Mouse (Mus musculus): ENCODE results near the gene Defb35. TPM values are rescaled to one million over a fixed set of nuclear protein-coding genes. Genes with fewer than 3 reads are reported as not detected.
"Not testable (repeated sequence)": the region's sequence is repeated elsewhere in the genome, so short reads cannot be mapped to it uniquely, and the experiment has no call there.

The Defb35 gene
- not detected in 2 replicates for polyA plus RNA-seq (2016; fragmentation: Nextera tagmentation; extraction: Ambion mirVana)

- WGBS: 74% methylated on average over 4 of the region's 4 CpGs
Observed at GRCm38 (mm10) chr8:21938052-21938451, at the start of gene Defb35. Gene Defb35, plus strand, starts transcription at chr8:21938352.

GRCm38 (mm10) chr8:21906290-21906689 is 31.9 kb upstream of the Defb35 start, which contains the start of gene Defb11:
Gene Defb11, minus strand, starts transcription at chr8:21906412.
- not testable (repeated sequence) for H3K4me2 ChIP-seq; H3K36me3 ChIP-seq; H3K27ac ChIP-seq (ENCODE audit: poor library complexity, severe bottlenecking); H3K9me3 ChIP-seq (replicated peaks); H3K27me3 ChIP-seq (replicated peaks); H3K4me1 ChIP-seq (replicated peaks); ATAC-seq (ENCODE audit: insufficient number of reproducible peaks, low FRiP score); H3K4me3 ChIP-seq; H3K9ac ChIP-seq

More at GRCm38 (mm10) chr8:21938052-21938451, at the start of gene Defb35:
- ATAC-seq (ENCODE audit: insufficient number of reproducible peaks, low FRiP score); H3K4me1 ChIP-seq (replicated peaks); H3K27ac ChIP-seq (ENCODE audit: poor library complexity, severe bottlenecking); H3K27me3 ChIP-seq (replicated peaks); H3K4me2 ChIP-seq; H3K4me3 ChIP-seq; H3K9ac ChIP-seq; H3K9me3 ChIP-seq (replicated peaks); H3K36me3 ChIP-seq: not testable (repeated sequence)

- H3K9me3 ChIP-seq (replicated peaks): no peaks in the 10 kb centered on the region
- H3K27me3 ChIP-seq (replicated peaks): no peaks in the 10 kb centered on the region
- WGBS: 7% methylated on average over 1 of the region's 1 CpGs
- no peak overlapping the region for H3K4me3 ChIP-seq
- no peak overlapping the region for H3K27ac ChIP-seq (ENCODE audit: poor library complexity, severe bottlenecking)
- H3K9ac ChIP-seq: no peak overlapping the region
- no peaks in the 10 kb centered on the region for H3K36me3 ChIP-seq
- H3K4me1 ChIP-seq (replicated peaks): no peaks in the 10 kb centered on the region
- H3K4me2 ChIP-seq: no peak overlapping the region
- ATAC-seq (ENCODE audit: insufficient number of reproducible peaks, low FRiP score): no peak
Observed at GRCm38 (mm10) chr8:21911931-21912330, 26.2 kb upstream of the Defb35 start.

GRCm38 (mm10) chr8:21912554-21912953 is 25.6 kb upstream of the Defb35 start:
- no peak overlapping the region for H3K27ac ChIP-seq (ENCODE audit: poor library complexity, severe bottlenecking)
- H3K27me3 ChIP-seq (replicated peaks): no peaks in the 10 kb centered on the region
- no peaks in the 10 kb centered on the region for H3K36me3 ChIP-seq
- H3K4me1 ChIP-seq (replicated peaks): no peaks in the 10 kb centered on the region
- H3K9ac ChIP-seq: no peak overlapping the region
- H3K9me3 ChIP-seq (replicated peaks): no peaks in the 10 kb centered on the region
- no peak overlapping the region for H3K4me2 ChIP-seq
- ATAC-seq (ENCODE audit: insufficient number of reproducible peaks, low FRiP score): no peak
- 30% methylated on average over 2 of the region's 2 CpGs for WGBS
- H3K4me3 ChIP-seq: no peak overlapping the region

- Histone ChIP-seq H3K36me3 (no peaks in the 10 kb centered on the region), H3K4me1 (replicated peaks) (no peaks in the 10 kb centered on the region), H3K9ac (no peak overlapping the region), H3K27me3 (replicated peaks) (no peaks in the 10 kb centered on the region), H3K27ac (ENCODE audit: poor library complexity, severe bottlenecking) (no peak overlapping the region), H3K4me2 (no peak overlapping the region), H3K4me3 (no peak overlapping the region), H3K9me3 (replicated peaks) (no peaks in the 10 kb centered on the region)
- ATAC-seq (ENCODE audit: insufficient number of reproducible peaks, low FRiP score): no peak
- WGBS: 76% methylated on average over 3 of the region's 3 CpGs
Observed at GRCm38 (mm10) chr8:21915625-21916024, 22.5 kb upstream of the Defb35 start.

- ATAC-seq (ENCODE audit: insufficient number of reproducible peaks, low FRiP score); H3K36me3 ChIP-seq; H3K27ac ChIP-seq (ENCODE audit: poor library complexity, severe bottlenecking); H3K4me3 ChIP-seq; H3K9ac ChIP-seq; H3K27me3 ChIP-seq (replicated peaks); H3K4me2 ChIP-seq; H3K9me3 ChIP-seq (replicated peaks); H3K4me1 ChIP-seq (replicated peaks): not testable (repeated sequence)
- WGBS: 79% methylated on average over 3 of the region's 3 CpGs
Observed at GRCm38 (mm10) chr8:21930754-21931153, 7.4 kb upstream of the Defb35 start.

- WGBS: 86% methylated on average over 6 of the region's 6 CpGs
- no peak within 1 kb of the TSS for H3K9ac ChIP-seq
- H3K27ac ChIP-seq (ENCODE audit: poor library complexity, severe bottlenecking): no peak within 1 kb of the TSS
- no peaks in the 10 kb centered on the region for H3K36me3 ChIP-seq
- no peak within 1 kb of the TSS for H3K4me2 ChIP-seq
- no peaks in the 10 kb centered on the region for H3K27me3 ChIP-seq (replicated peaks)
- H3K4me1 ChIP-seq (replicated peaks): no peaks in the 10 kb centered on the region
- H3K4me3 ChIP-seq: no peak within 1 kb of the TSS
- no peaks in the 10 kb centered on the region; the same call in 1 of the 2 replicates for H3K9me3 ChIP-seq (replicated peaks)
- ATAC-seq (ENCODE audit: insufficient number of reproducible peaks, low FRiP score): no peak
Observed at GRCm38 (mm10) chr8:21932610-21933009, 5.5 kb upstream of the Defb35 start, which contains the start of gene Defb15. Gene Defb15, minus strand, starts transcription at chr8:21932710.

- no peak for ATAC-seq (ENCODE audit: insufficient number of reproducible peaks, low FRiP score)
- H3K36me3 ChIP-seq: no peaks in the 10 kb centered on the region
- no peak within 1 kb of the TSS for H3K4me3 ChIP-seq
- no peaks in the 10 kb centered on the region for H3K9me3 ChIP-seq (replicated peaks)
- no peaks in the 10 kb centered on the region for H3K27me3 ChIP-seq (replicated peaks)
- no peak within 1 kb of the TSS for H3K27ac ChIP-seq (ENCODE audit: poor library complexity, severe bottlenecking)
- no peaks in the 10 kb centered on the region for H3K4me1 ChIP-seq (replicated peaks)
- 77% methylated on average over 6 of the region's 6 CpGs for WGBS
- H3K9ac ChIP-seq: no peak within 1 kb of the TSS
- H3K4me2 ChIP-seq: no peak within 1 kb of the TSS
Observed at GRCm38 (mm10) chr8:21946462-21946861, 8.3 kb downstream of the Defb35 start, which contains the start of gene Defb13. Gene Defb13, plus strand, starts transcription at chr8:21946762.

- no peak for ATAC-seq (ENCODE audit: insufficient number of reproducible peaks, low FRiP score)
- no peak overlapping the region for H3K4me2 ChIP-seq
- H3K4me1 ChIP-seq (replicated peaks): no peaks in the 10 kb centered on the region
- H3K27me3 ChIP-seq (replicated peaks): no peaks in the 10 kb centered on the region
- no peaks in the 10 kb centered on the region for H3K36me3 ChIP-seq
- no peak overlapping the region for H3K9ac ChIP-seq
- no peaks in the 10 kb centered on the region for H3K9me3 ChIP-seq (replicated peaks)
- H3K4me3 ChIP-seq: no peak overlapping the region
- 62% methylated on average over 9 of the region's 9 CpGs for WGBS
- H3K27ac ChIP-seq (ENCODE audit: poor library complexity, severe bottlenecking): no peak overlapping the region
Observed at GRCm38 (mm10) chr8:21947311-21948017, 9.3 kb downstream of the Defb35 start.

- Histone ChIP-seq H3K4me3 (no peak overlapping the region), H3K9ac (no peak overlapping the region), H3K4me2 (no peak overlapping the region), H3K36me3 (no peaks in the 10 kb centered on the region), H3K27ac (ENCODE audit: poor library complexity, severe bottlenecking) (no peak overlapping the region), H3K27me3 (replicated peaks) (no peaks in the 10 kb centered on the region), H3K9me3 (replicated peaks) (no peaks in the 10 kb centered on the region), H3K4me1 (replicated peaks) (no peaks in the 10 kb centered on the region)
- 8% methylated on average over 9 of the region's 9 CpGs for WGBS
- ATAC-seq (ENCODE audit: insufficient number of reproducible peaks, low FRiP score): no peak
Observed at GRCm38 (mm10) chr8:21955321-21955720, 17.2 kb downstream of the Defb35 start.

- no peak overlapping the region for H3K4me3 ChIP-seq
- no peaks in the 10 kb centered on the region for H3K4me1 ChIP-seq (replicated peaks)
- no peak overlapping the region for H3K9ac ChIP-seq
- no peaks in the 10 kb centered on the region for H3K36me3 ChIP-seq
- WGBS: 80% methylated on average over 3 of the region's 3 CpGs
- no peaks in the 10 kb centered on the region for H3K27me3 ChIP-seq (replicated peaks)
- no peaks in the 10 kb centered on the region for H3K9me3 ChIP-seq (replicated peaks)
- H3K27ac ChIP-seq (ENCODE audit: poor library complexity, severe bottlenecking): no peak overlapping the region
- no peak overlapping the region for H3K4me2 ChIP-seq
- ATAC-seq (ENCODE audit: insufficient number of reproducible peaks, low FRiP score): no peak
Observed at GRCm38 (mm10) chr8:21956336-21956735, 18.2 kb downstream of the Defb35 start.

GRCm38 (mm10) chr8:21958414-21958813 is 20.3 kb downstream of the Defb35 start, which contains the start of gene Fam90a1a:
Gene Fam90a1a, plus strand, starts transcription at chr8:21958714.
- H3K27ac ChIP-seq (ENCODE audit: poor library complexity, severe bottlenecking): no peak within 1 kb of the TSS
- H3K4me2 ChIP-seq: no peak within 1 kb of the TSS
- no peaks in the 10 kb centered on the region for H3K36me3 ChIP-seq
- 75% methylated on average over 2 of the region's 2 CpGs for WGBS
- no peaks in the 10 kb centered on the region for H3K4me1 ChIP-seq (replicated peaks)
- H3K4me3 ChIP-seq: no peak within 1 kb of the TSS
- ATAC-seq (ENCODE audit: insufficient number of reproducible peaks, low FRiP score): no peak
- no peak within 1 kb of the TSS for H3K9ac ChIP-seq
- no peaks in the 10 kb centered on the region for H3K27me3 ChIP-seq (replicated peaks)
- H3K9me3 ChIP-seq (replicated peaks): no peaks in the 10 kb centered on the region
